Mouse (Mus musculus) intestine, embryonic 14.5 days (tissue): ENCODE results near the gene Sv2c. TPM values are rescaled to one million over a fixed set of nuclear protein-coding genes. Genes with fewer than 3 reads are reported as not detected.

Experiments
- polyA plus RNA-seq: library from polyadenylated mRNA; unstranded; fragments of >200 nt; fragmentation: Nextera tagmentation; extraction: Ambion mirVana; gene quantifications from 2 replicates; pipeline ENCODE4 v1.2.1, GENCODE M21; 2014

Sv2c gene
- polyA plus RNA-seq, 1 experiment from 2014 or later: 1.8 TPM

Other genes starting within 250 kb of the Sv2c start
- gene Iqgap2, start 240.7 kb downstream of the Sv2c start, polyA plus RNA-seq: 24.7 and 26.2 TPM in 2 replicates
- 21.5 and 22.2 TPM in 2 replicates for gene Gm20075, start 51.2 kb downstream of the Sv2c start, polyA plus RNA-seq
- gene Gm17190, start 50.5 kb downstream of the Sv2c start, polyA plus RNA-seq: not detected in 2 replicates